Mouse (Mus musculus): Measurements from ENCODE around the gene Racgap1.
A peak's percentile ranks its signal among the peaks of the same experiment; 100 is the strongest.

Gene Racgap1

GRCm38 (mm10) chr15:99651163-99651872 is at the start of gene Racgap1:
TSS of gene Racgap1 (minus strand) at chr15:99651656.
- DNase-seq: peak; percentile 98 to 99

- DNase-seq: peak; percentile 39 to 76
Measured at GRCm38 (mm10) chr15:99700219-99701106, 49.0 kb upstream of the Racgap1 start.

- no peak for DNase-seq
Measured at GRCm38 (mm10) chr15:99699715-99700114, 48.3 kb upstream of the Racgap1 start.

- peak in 1 of 2 experiments; percentile 46 for DNase-seq
Measured at GRCm38 (mm10) chr15:99698533-99699085, 47.2 kb upstream of the Racgap1 start.

GRCm38 (mm10) chr15:99697309-99697708 is 45.9 kb upstream of the Racgap1 start:
- DNase-seq: no peak

DNA sequence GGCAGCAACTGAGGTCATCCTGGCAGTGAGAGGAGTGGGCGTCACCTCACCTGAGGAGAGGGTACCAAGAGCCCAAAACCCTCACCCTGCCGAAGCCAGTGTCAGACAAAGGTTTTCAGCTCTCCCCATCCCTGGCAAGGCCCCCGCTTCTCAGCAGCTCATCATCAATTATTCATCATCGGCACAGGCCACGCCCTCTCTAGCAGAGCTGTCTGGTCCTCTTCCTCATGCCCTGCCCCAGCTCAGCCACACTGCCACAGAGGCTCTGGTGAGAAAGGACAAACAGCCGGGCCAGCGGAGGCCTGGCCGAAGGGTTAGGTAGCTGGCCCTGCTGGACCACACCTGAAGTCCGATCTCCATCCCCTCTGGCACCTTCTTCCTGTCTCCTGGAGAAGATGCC is 40.5 kb upstream of the Racgap1 start:
- no peak for DNase-seq

GRCm38 (mm10) chr15:99690924-99691323 is 39.5 kb upstream of the Racgap1 start:
- peak in 1 of 2 experiments; percentile 55 for DNase-seq

GRCm38 (mm10) chr15:99688712-99689111 is 37.3 kb upstream of the Racgap1 start:
- peak; percentile 56 for DNase-seq

- DNase-seq: no peak
Measured at GRCm38 (mm10) chr15:99684156-99684555, 32.7 kb upstream of the Racgap1 start.

GRCm38 (mm10) chr15:99682880-99683279 is 31.4 kb upstream of the Racgap1 start:
- DNase-seq: peak in 1 of 2 experiments; percentile 21

- no peak for DNase-seq
Measured at GRCm38 (mm10) chr15:99679008-99679407, 27.6 kb upstream of the Racgap1 start.

- peak in 1 of 2 experiments; percentile 43 for DNase-seq
Measured at GRCm38 (mm10) chr15:99678063-99678800, 26.8 kb upstream of the Racgap1 start.

- DNase-seq: no peak
Measured at GRCm38 (mm10) chr15:99677089-99677488, 25.6 kb upstream of the Racgap1 start.

GRCm38 (mm10) chr15:99674866-99675265 is 23.4 kb upstream of the Racgap1 start:
- no peak for DNase-seq

GRCm38 (mm10) chr15:99671783-99672182 is 20.3 kb upstream of the Racgap1 start:
- no peak for DNase-seq

- DNase-seq: no peak
Measured at GRCm38 (mm10) chr15:99670964-99671670, 19.7 kb upstream of the Racgap1 start.

- peak; percentile 54 to 78 for DNase-seq
Measured at GRCm38 (mm10) chr15:99670154-99670821, 18.8 kb upstream of the Racgap1 start, which contains the start of gene Asic1. TSS of gene Asic1 (plus strand) at chr15:99670368.

GRCm38 (mm10) chr15:99669392-99669791 is 17.9 kb upstream of the Racgap1 start:
- DNase-seq: no peak

DNA sequence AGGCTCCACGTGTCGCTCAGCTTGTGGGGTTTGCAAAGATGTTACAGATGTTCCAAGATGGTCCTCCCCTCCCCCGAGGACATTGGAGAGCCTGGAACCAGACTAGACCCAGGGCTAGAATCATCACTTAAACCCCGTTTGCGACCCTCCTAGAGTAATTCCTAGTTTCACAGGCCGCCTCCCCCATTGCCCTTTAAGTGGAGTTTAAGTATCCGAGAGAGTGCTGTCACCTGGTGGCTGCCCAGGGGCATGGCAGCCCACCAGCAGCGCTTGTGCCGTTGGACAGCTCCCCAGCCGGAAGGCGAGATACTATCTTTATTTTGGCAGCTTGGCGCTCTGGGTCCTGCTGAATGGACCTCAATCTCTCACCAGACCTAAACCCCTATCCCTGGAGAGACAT is 17.4 kb upstream of the Racgap1 start:
- peak; percentile 81 for DNase-seq

DNA sequence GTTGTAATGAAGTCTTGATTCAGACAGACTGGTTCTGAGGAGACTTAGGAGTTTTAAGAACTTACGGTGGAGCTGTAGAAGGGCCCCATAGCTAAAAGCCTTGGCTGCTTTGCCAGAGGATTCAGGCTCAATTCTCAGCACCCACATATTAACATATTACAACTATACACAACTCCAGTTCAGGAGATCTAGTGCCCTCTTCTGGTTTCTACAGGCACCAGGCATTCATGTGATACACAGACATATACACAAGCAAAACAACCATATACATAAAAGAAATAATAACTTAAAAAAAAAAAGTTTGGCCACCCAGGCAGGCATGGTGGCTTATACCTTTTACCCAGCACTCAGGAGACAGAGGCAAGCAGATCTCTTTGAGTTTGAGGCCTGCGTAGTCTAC is 16.1 kb upstream of the Racgap1 start:
- DNase-seq: no peak

Data from kidney, postnatal 25 days (tissue).